Mouse (Mus musculus): Measurements from ENCODE around the gene Mcub.

Mcub gene

GRCm38 (mm10) chr3:129887779-129888517 lies 82.1 kb downstream of the Mcub start:
- no peak for DNase-seq

- DNase-seq: no peak
Measured at GRCm38 (mm10) chr3:129886430-129886829, 83.6 kb downstream of the Mcub start.

GRCm38 (mm10) chr3:129885577-129885976 lies 84.4 kb downstream of the Mcub start:
- no peak for DNase-seq

- DNase-seq: no peak
Measured at GRCm38 (mm10) chr3:129880925-129881593, 88.9 kb downstream of the Mcub start.

- no peak for DNase-seq
Measured at GRCm38 (mm10) chr3:129879913-129880312, 90.1 kb downstream of the Mcub start.

GRCm38 (mm10) chr3:129879131-129879757 lies 90.8 kb downstream of the Mcub start:
- DNase-seq: peak; percentile 42

GRCm38 (mm10) chr3:129878405-129879021 lies 91.5 kb downstream of the Mcub start, which contains the start of gene Pla2g12a:
Gene Pla2g12a (plus strand): TSS chr3:129878606.
- DNase-seq: peak; percentile 84

- DNase-seq: no peak
Measured at GRCm38 (mm10) chr3:129877327-129877726, 92.7 kb downstream of the Mcub start.

Data from kidney, adult 11 months (tissue).